Mouse (Mus musculus) layer of hippocampus, adult 8-10 months (tissue): Measurements from ENCODE around the gene Gm20824. TPM values are rescaled to one million over a fixed set of nuclear protein-coding genes. Genes with fewer than 3 reads are reported as not detected.
"Not testable (repeated sequence)": the region's sequence is repeated elsewhere in the genome, so short reads cannot be mapped to it uniquely, and the experiment has no call there.

Experiments
- DNase-seq, 2 experiments: peaks; one replicate each; pipeline ENCODE4 v3.0.0; 2022; ENCODE audit warnings: low spot score in 2 of 2
- total RNA-seq, 4 experiments: library from RNA; stranded (reverse); gene quantifications; 2 replicates each; pipeline ENCODE4 v1.2.4; 2022

The Gm20824 gene
- not detected for total RNA-seq

DNA sequence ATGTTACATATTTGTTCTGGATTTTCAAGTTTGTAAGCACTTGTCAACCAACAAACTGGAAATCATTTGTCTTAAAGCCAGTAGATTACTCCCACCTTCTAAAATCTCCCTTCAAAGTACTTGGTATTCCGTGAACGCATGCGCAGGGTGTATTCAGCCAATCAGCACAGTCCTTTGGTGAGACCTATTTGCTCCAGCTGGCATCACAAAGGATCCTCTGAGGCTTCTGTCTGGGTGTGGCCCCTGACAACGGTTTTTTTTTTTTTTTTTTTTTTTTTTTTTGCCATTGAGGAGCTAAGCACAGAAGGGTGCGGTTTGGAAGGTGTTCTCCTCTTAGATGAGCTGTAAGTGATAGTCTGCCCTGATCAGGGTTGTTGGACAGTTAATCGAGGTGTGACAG is at the start of gene Gm20824:
Gm20824 (plus strand) TSS at position 301 of the 400 bp plus-strand sequence.
- not testable (repeated sequence) for DNase-seq

Other genes starting within 250 kb of the Gm20824 start
- not detected for gene Gm20825, start 186.4 kb upstream of the Gm20824 start, total RNA-seq